Mouse (Mus musculus) stomach, embryonic 15.5 days (tissue): ENCODE data around the gene Farsa. TPM values are rescaled to one million over a fixed set of nuclear protein-coding genes. Genes with fewer than 3 reads are reported as not detected.

Experiments used
- ATAC-seq: fragments of 200-750 bp; cut with Nextera tagmentation; 2 replicates; pipeline ENCODE4 v1.8.0; 2017; ENCODE audit warnings: low read depth, moderate number of reproducible peaks, moderate TSS enrichment; ENCODE audit not compliant: insufficient read depth, low FRiP score
- H3K27ac ChIP-seq: fragments of 300-500 bp; sonication (generic); 2 replicates; pipeline ENCODE4 v1.5.1; 2015; ENCODE audit warnings: mild to moderate bottlenecking, inconsistent platforms
- H3K27me3 ChIP-seq: fragments of 300-500 bp; sonication (generic); replicated peaks from 2 replicates; pipeline ENCODE4 v1.6.1; 2015; ENCODE audit warnings: inconsistent platforms
- H3K36me3 ChIP-seq: fragments of 300-500 bp; sonication (generic); 2 replicates; pipeline ENCODE4 v1.6.1; 2015; ENCODE audit warnings: inconsistent platforms
- H3K4me1 ChIP-seq: fragments of 300-500 bp; sonication (generic); 2 replicates; pipeline ENCODE4 v1.6.1; 2015; ENCODE audit warnings: inconsistent platforms
- H3K4me2 ChIP-seq: fragments of 300-500 bp; sonication (generic); 2 replicates; pipeline ENCODE4 v1.6.1; 2015; ENCODE audit warnings: mild to moderate bottlenecking, inconsistent platforms
- H3K4me3 ChIP-seq: fragments of 300-500 bp; sonication (generic); replicated peaks from 2 replicates; pipeline ENCODE4 v1.5.1; 2015; ENCODE audit warnings: inconsistent platforms
- H3K9ac ChIP-seq: fragments of 300-500 bp; sonication (generic); 2 replicates; pipeline ENCODE4 v1.6.1; 2015; ENCODE audit warnings: inconsistent platforms
- H3K9me3 ChIP-seq: fragments of 300-500 bp; sonication (generic); 2 replicates; pipeline ENCODE4 v1.6.1; 2016; ENCODE audit warnings: inconsistent platforms
- WGBS: fragments of 180-500 bp; shearing (Covaris S2); methylation state at CpG from one replicate; pipeline ENCODE4 v1.1.7; 2015; 5-methylcytosine and 5-hydroxymethylcytosine counted together
- polyA plus RNA-seq: library from polyadenylated mRNA; unstranded; fragments of >200 nt; fragmentation: Nextera tagmentation; extraction: Ambion mirVana; gene quantifications from 2 replicates; pipeline ENCODE4 v1.2.1, GENCODE M21; 2015

The Farsa gene
- polyA plus RNA-seq, 1 experiment from 2014 or later = 90.1 TPM

GRCm38 (mm10) chr8:84847684-84848435, 8.9 kb upstream of the Farsa start:
- Histone ChIP-seq H3K4me3 (peak overlapping the region; percentile 97), H3K27ac (peak overlapping the region; percentile 87), H3K27me3 (no peaks in the 10 kb centered on the region), H3K9me3 (no peaks in the 10 kb centered on the region), H3K4me1 (peaks cover 14% of the 10 kb centered on the region), H3K4me2 (peak overlapping the region; percentile 78), H3K9ac (no peak overlapping the region), H3K36me3 (peaks cover 21% of the 10 kb centered on the region)
- 24% methylated on average over 6 of the region's 6 CpGs for WGBS
- no peak for ATAC-seq

DNA sequence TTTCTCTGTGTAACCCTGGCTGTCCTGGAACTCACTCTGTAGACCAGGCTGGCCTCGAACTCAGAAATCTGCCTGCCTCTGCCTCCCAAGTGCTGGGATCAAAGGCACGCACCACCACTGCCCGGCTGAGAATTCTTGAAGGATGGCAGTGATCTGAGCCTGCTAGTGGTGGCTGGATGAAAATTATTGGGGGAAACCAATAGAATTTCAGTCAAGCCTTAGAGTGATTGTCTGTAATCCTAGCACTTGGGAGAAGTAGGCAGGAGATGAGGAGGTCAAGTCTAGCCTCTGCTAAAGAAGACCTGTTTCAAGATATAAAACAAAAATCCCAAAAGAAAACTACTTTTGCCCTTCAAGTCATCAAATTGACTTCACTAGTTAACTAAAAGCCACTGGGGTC, 355 bp upstream of the Farsa start:
- 94% methylated on average over 3 of the region's 3 CpGs for WGBS
- no peak overlapping the region for H3K9ac ChIP-seq
- H3K9me3 ChIP-seq = no peaks in the 10 kb centered on the region
- no peak overlapping the region for H3K4me3 ChIP-seq
- H3K36me3 ChIP-seq = peaks cover 14% of the 10 kb centered on the region
- peak; percentile 7; the same call in 1 of the 2 replicates for ATAC-seq
- peaks cover 12% of the 10 kb centered on the region for H3K4me1 ChIP-seq
- no peak overlapping the region for H3K4me2 ChIP-seq
- H3K27ac ChIP-seq = no peak overlapping the region
- H3K27me3 ChIP-seq = no peaks in the 10 kb centered on the region

GRCm38 (mm10) chr8:84871376-84872308, 14.9 kb downstream of the Farsa start, which contains the start of gene Syce2:
Gene Syce2 (plus strand): TSS chr8:84872111.
- H3K27ac ChIP-seq = no peak within 1 kb of the TSS
- H3K4me1 ChIP-seq = peaks cover 14% of the 10 kb centered on the region
- ATAC-seq = peak; percentile 73
- peak within 1 kb of the TSS; percentile 53 for H3K4me3 ChIP-seq
- H3K36me3 ChIP-seq = peaks cover 26% of the 10 kb centered on the region
- no peaks in the 10 kb centered on the region for H3K9me3 ChIP-seq
- H3K4me2 ChIP-seq = peak within 1 kb of the TSS; percentile 100
- peak within 1 kb of the TSS; percentile 34 for H3K9ac ChIP-seq
- WGBS = 13% methylated on average over 44 of the region's 46 CpGs
- no peaks in the 10 kb centered on the region for H3K27me3 ChIP-seq

GRCm38 (mm10) chr8:84872309-84872965, 15.6 kb downstream of the Farsa start:
- Histone ChIP-seq H3K36me3 (peaks cover 18% of the 10 kb centered on the region), H3K4me3 (peak overlapping the region; percentile 53), H3K27ac (no peak overlapping the region), H3K9me3 (no peaks in the 10 kb centered on the region), H3K27me3 (no peaks in the 10 kb centered on the region), H3K4me2 (peak overlapping the region; percentile 100), H3K9ac (peak overlapping the region; percentile 34), H3K4me1 (peaks cover 14% of the 10 kb centered on the region)
- peak; percentile 65 for ATAC-seq
- WGBS = 3% methylated on average over 53 of the region's 54 CpGs

DNA sequence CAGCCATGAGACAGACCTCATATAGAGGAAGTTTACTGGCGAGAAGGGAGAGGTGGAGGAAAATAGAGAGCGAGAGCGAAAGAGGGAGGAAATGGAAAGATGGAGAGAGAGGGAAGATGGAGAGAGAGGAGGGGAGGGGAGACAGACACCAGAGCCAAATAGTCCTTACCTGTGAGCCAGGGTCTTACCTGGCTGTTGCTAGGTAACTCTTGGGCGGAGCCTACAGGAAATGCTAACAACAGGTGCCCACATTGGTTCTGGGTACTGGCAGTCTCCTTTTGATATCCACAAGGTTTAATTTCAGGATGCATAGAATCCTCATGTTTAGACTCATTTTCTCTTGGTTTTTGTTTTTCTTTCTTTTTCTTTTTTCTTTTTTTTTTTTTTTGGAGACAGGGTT, 16.2 kb downstream of the Farsa start:
- 0 out of 2 replicates have a peak overlapping the region, but pooled peaks have one; percentile 34 for H3K9ac ChIP-seq
- no peaks in the 10 kb centered on the region for H3K9me3 ChIP-seq
- no peak for ATAC-seq
- H3K4me2 ChIP-seq = peak overlapping the region; percentile 100
- H3K27ac ChIP-seq = no peak overlapping the region
- H3K4me1 ChIP-seq = peaks cover 14% of the 10 kb centered on the region
- WGBS = 63% methylated on average over 4 of the region's 4 CpGs
- H3K4me3 ChIP-seq = peak overlapping the region; percentile 53
- H3K36me3 ChIP-seq = peaks cover 12% of the 10 kb centered on the region
- H3K27me3 ChIP-seq = no peaks in the 10 kb centered on the region

DNA sequence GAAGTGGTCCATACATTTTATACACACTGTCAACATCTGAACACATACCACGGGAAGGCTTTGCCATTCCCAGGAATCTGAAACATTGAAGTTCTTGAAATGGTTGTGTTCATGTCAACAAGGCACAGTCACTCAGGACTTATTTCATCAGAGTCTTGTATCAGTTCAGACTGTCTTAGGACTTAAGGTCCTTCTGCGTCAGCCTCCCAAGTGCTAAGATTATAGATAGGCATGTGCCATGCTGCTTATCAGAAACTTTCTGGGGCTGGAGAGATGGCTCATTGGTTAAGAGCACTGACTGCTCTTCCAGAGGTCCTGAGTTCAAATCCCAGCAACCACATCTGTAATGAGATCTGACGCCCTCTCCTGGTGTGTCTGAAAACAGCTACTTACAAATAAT, 17.6 kb downstream of the Farsa start:
- no peak for ATAC-seq
- no peak overlapping the region for H3K27ac ChIP-seq
- no peak overlapping the region for H3K4me3 ChIP-seq
- peaks cover 4% of the 10 kb centered on the region; the same call in 1 of the 2 replicates for H3K36me3 ChIP-seq
- 89% methylated on average over 3 of the region's 3 CpGs for WGBS
- no peak overlapping the region for H3K9ac ChIP-seq
- no peaks in the 10 kb centered on the region for H3K9me3 ChIP-seq
- H3K4me2 ChIP-seq = no peak overlapping the region
- H3K27me3 ChIP-seq = no peaks in the 10 kb centered on the region
- peaks cover 14% of the 10 kb centered on the region for H3K4me1 ChIP-seq

GRCm38 (mm10) chr8:84877297-84878035, 20.7 kb downstream of the Farsa start:
- H3K4me3 ChIP-seq = no peak overlapping the region
- H3K27ac ChIP-seq = no peak overlapping the region
- no peaks in the 10 kb centered on the region for H3K36me3 ChIP-seq
- no peaks in the 10 kb centered on the region for H3K27me3 ChIP-seq
- no peak overlapping the region for H3K4me2 ChIP-seq
- no peak for ATAC-seq
- 75% methylated on average over 3 of the region's 3 CpGs for WGBS
- H3K4me1 ChIP-seq = peaks cover 6% of the 10 kb centered on the region
- no peaks in the 10 kb centered on the region for H3K9me3 ChIP-seq
- no peak overlapping the region for H3K9ac ChIP-seq

- Histone ChIP-seq H3K27me3 (no peaks in the 10 kb centered on the region), H3K4me1 (no peaks in the 10 kb centered on the region), H3K27ac (no peak overlapping the region), H3K9ac (no peak overlapping the region), H3K36me3 (no peaks in the 10 kb centered on the region), H3K4me2 (no peak overlapping the region), H3K4me3 (no peak overlapping the region), H3K9me3 (no peaks in the 10 kb centered on the region)
- no peak for ATAC-seq
- WGBS = 80% methylated on average over 1 of the region's 1 CpGs
These were observed 22.1 kb downstream of the Farsa start for GRCm38 (mm10) chr8:84878915-84879314.

DNA sequence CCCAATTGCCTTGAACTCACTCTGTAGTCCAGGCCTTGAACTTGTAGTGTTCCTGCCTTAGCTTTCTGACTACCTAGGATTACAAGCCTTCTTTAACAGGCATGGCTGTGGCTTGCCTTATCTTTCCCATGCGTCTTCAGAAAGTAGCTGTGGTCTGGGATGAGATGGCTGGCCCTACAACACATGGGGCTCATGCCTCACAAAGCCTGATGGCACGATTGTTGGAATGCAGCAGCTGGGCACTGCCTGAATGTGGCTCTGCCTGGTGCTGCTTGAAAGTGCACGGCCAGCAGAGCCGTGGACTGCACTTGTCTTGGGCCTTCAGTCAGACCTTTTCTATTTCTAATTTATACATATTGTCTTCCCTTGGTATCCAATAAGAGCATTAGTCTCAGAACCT, 27.9 kb downstream of the Farsa start:
- no peaks in the 10 kb centered on the region for H3K9me3 ChIP-seq
- no peaks in the 10 kb centered on the region for H3K4me1 ChIP-seq
- ATAC-seq = no peak
- H3K27me3 ChIP-seq = no peaks in the 10 kb centered on the region
- no peak overlapping the region for H3K4me3 ChIP-seq
- H3K4me2 ChIP-seq = no peak overlapping the region
- no peak overlapping the region for H3K27ac ChIP-seq
- H3K36me3 ChIP-seq = peaks cover 7% of the 10 kb centered on the region
- 88% methylated on average over 4 of the region's 4 CpGs for WGBS
- H3K9ac ChIP-seq = no peak overlapping the region

GRCm38 (mm10) chr8:84888280-84888679, 31.5 kb downstream of the Farsa start:
- no peak for ATAC-seq
- peaks cover 7% of the 10 kb centered on the region for H3K36me3 ChIP-seq
- no peaks in the 10 kb centered on the region for H3K27me3 ChIP-seq
- no peak overlapping the region for H3K4me3 ChIP-seq
- no peaks in the 10 kb centered on the region for H3K9me3 ChIP-seq
- no peak overlapping the region for H3K27ac ChIP-seq
- H3K9ac ChIP-seq = no peak overlapping the region
- no peak overlapping the region for H3K4me2 ChIP-seq
- peaks cover 6% of the 10 kb centered on the region for H3K4me1 ChIP-seq
- 84% methylated on average over 3 of the region's 3 CpGs for WGBS

- Histone ChIP-seq H3K36me3 (peaks cover 7% of the 10 kb centered on the region), H3K9ac (no peak overlapping the region), H3K27me3 (no peaks in the 10 kb centered on the region), H3K9me3 (no peaks in the 10 kb centered on the region), H3K4me2 (no peak overlapping the region), H3K4me1 (peaks cover 6% of the 10 kb centered on the region), H3K4me3 (no peak overlapping the region), H3K27ac (no peak overlapping the region)
- no peak for ATAC-seq
- 81% methylated on average over 1 of the region's 1 CpGs for WGBS
These were observed 32.4 kb downstream of the Farsa start for GRCm38 (mm10) chr8:84889141-84889540.
